Mouse (Mus musculus): ENCODE results near the gene Kansl3. TPM values are rescaled to one million over a fixed set of nuclear protein-coding genes. Genes with fewer than 3 reads are reported as not detected.

Gene Kansl3
- 48.2 and 48.4 TPM in 2 replicates for polyA plus RNA-seq (2011; ENCODE audit: insufficient read depth, insufficient read length, low read depth, missing spikeins)

- Histone ChIP-seq H3K27me3 (ENCODE audit: control insufficient read depth, insufficient read depth, low read length, poor library complexity, severe bottlenecking) (no peaks in the 10 kb centered on the region), H3K27ac (ENCODE audit: insufficient read depth, low read length) (no peak within 1 kb of the TSS), H3K36me3 (ENCODE audit: control insufficient read depth, insufficient read depth, low read length, poor library complexity, severe bottlenecking) (peaks cover 13% of the 10 kb centered on the region), H3K9me3 (replicated peaks; ENCODE audit: control insufficient read depth, insufficient read depth, low read length, poor library complexity, severe bottlenecking) (no peaks in the 10 kb centered on the region), H3K4me1 (ENCODE audit: control insufficient read depth, insufficient read depth, low read length) (no peaks in the 10 kb centered on the region), H3K4me3 (ENCODE audit: low read depth, low read length) (peak within 1 kb of the TSS; percentile 96), H3K9ac (ENCODE audit: low read depth, poor library complexity, severe bottlenecking) (peak within 1 kb of the TSS; percentile 95)
- TF ChIP-seq POLR2A (IDR thresholded peaks at IDR 0.05; ENCODE audit: insufficient read depth, low read length) (no peak), CTCF (IDR thresholded peaks at IDR 0.05; ENCODE audit: low read depth, low read length) (no peak), EP300 (IDR thresholded peaks at IDR 0.05; ENCODE audit: insufficient read depth, low read depth, low read length) (peak; percentile 40; the same call in 1 of the 2 replicates)
These were observed at the start of gene Kansl3 for GRCm38 (mm10) chr1:36368969-36369645. Kansl3 (minus strand) TSS chr1:36369181.

GRCm38 (mm10) chr1:36404531-36404930 lies 35.5 kb upstream of the Kansl3 start:
- H3K27ac ChIP-seq (ENCODE audit: insufficient read depth, low read length): no peak overlapping the region
- no peak overlapping the region for H3K9ac ChIP-seq (ENCODE audit: low read depth, poor library complexity, severe bottlenecking)
- TF ChIP-seq CTCF (IDR thresholded peaks at IDR 0.05; ENCODE audit: low read depth, low read length) (no peak), POLR2A (IDR thresholded peaks at IDR 0.05; ENCODE audit: insufficient read depth, low read length) (no peak), EP300 (IDR thresholded peaks at IDR 0.05; ENCODE audit: insufficient read depth, low read depth, low read length) (no peak)
- H3K4me1 ChIP-seq (ENCODE audit: control insufficient read depth, insufficient read depth, low read length): no peaks in the 10 kb centered on the region
- no peaks in the 10 kb centered on the region for H3K27me3 ChIP-seq (ENCODE audit: control insufficient read depth, insufficient read depth, low read length, poor library complexity, severe bottlenecking)
- H3K4me3 ChIP-seq (ENCODE audit: low read depth, low read length): no peak overlapping the region
- no peaks in the 10 kb centered on the region for H3K9me3 ChIP-seq (replicated peaks; ENCODE audit: control insufficient read depth, insufficient read depth, low read length, poor library complexity, severe bottlenecking)
- no peaks in the 10 kb centered on the region for H3K36me3 ChIP-seq (ENCODE audit: control insufficient read depth, insufficient read depth, low read length, poor library complexity, severe bottlenecking)

- H3K27ac ChIP-seq (ENCODE audit: insufficient read depth, low read length): no peak overlapping the region
These were observed 32.5 kb upstream of the Kansl3 start for GRCm38 (mm10) chr1:36401509-36401908.

GRCm38 (mm10) chr1:36397041-36397440 lies 28.1 kb upstream of the Kansl3 start:
- Histone ChIP-seq H3K4me1 (ENCODE audit: control insufficient read depth, insufficient read depth, low read length) (no peaks in the 10 kb centered on the region), H3K27me3 (ENCODE audit: control insufficient read depth, insufficient read depth, low read length, poor library complexity, severe bottlenecking) (no peaks in the 10 kb centered on the region), H3K36me3 (ENCODE audit: control insufficient read depth, insufficient read depth, low read length, poor library complexity, severe bottlenecking) (no peaks in the 10 kb centered on the region), H3K9me3 (replicated peaks; ENCODE audit: control insufficient read depth, insufficient read depth, low read length, poor library complexity, severe bottlenecking) (no peaks in the 10 kb centered on the region), H3K9ac (ENCODE audit: low read depth, poor library complexity, severe bottlenecking) (no peak overlapping the region), H3K27ac (ENCODE audit: insufficient read depth, low read length) (no peak overlapping the region), H3K4me3 (ENCODE audit: low read depth, low read length) (no peak overlapping the region)
- no peak for TF ChIP-seq POLR2A (IDR thresholded peaks at IDR 0.05; ENCODE audit: insufficient read depth, low read length)
- no peak for TF ChIP-seq EP300 (IDR thresholded peaks at IDR 0.05; ENCODE audit: insufficient read depth, low read depth, low read length)
- TF ChIP-seq CTCF (IDR thresholded peaks at IDR 0.05; ENCODE audit: low read depth, low read length): no peak

More at GRCm38 (mm10) chr1:36401509-36401908, 32.5 kb upstream of the Kansl3 start:
- Histone ChIP-seq H3K27me3 (ENCODE audit: control insufficient read depth, insufficient read depth, low read length, poor library complexity, severe bottlenecking) (no peaks in the 10 kb centered on the region), H3K9me3 (replicated peaks; ENCODE audit: control insufficient read depth, insufficient read depth, low read length, poor library complexity, severe bottlenecking) (no peaks in the 10 kb centered on the region), H3K4me1 (ENCODE audit: control insufficient read depth, insufficient read depth, low read length) (no peaks in the 10 kb centered on the region), H3K36me3 (ENCODE audit: control insufficient read depth, insufficient read depth, low read length, poor library complexity, severe bottlenecking) (no peaks in the 10 kb centered on the region), H3K9ac (ENCODE audit: low read depth, poor library complexity, severe bottlenecking) (no peak overlapping the region), H3K4me3 (ENCODE audit: low read depth, low read length) (no peak overlapping the region)
- TF ChIP-seq CTCF (IDR thresholded peaks at IDR 0.05; ENCODE audit: low read depth, low read length): no peak
- TF ChIP-seq EP300 (IDR thresholded peaks at IDR 0.05; ENCODE audit: insufficient read depth, low read depth, low read length): no peak
- no peak for TF ChIP-seq POLR2A (IDR thresholded peaks at IDR 0.05; ENCODE audit: insufficient read depth, low read length)

- Histone ChIP-seq H3K4me1 (ENCODE audit: control insufficient read depth, insufficient read depth, low read length) (no peaks in the 10 kb centered on the region), H3K27ac (ENCODE audit: insufficient read depth, low read length) (no peak overlapping the region), H3K36me3 (ENCODE audit: control insufficient read depth, insufficient read depth, low read length, poor library complexity, severe bottlenecking) (no peaks in the 10 kb centered on the region), H3K9me3 (replicated peaks; ENCODE audit: control insufficient read depth, insufficient read depth, low read length, poor library complexity, severe bottlenecking) (no peaks in the 10 kb centered on the region), H3K4me3 (ENCODE audit: low read depth, low read length) (no peak overlapping the region), H3K27me3 (ENCODE audit: control insufficient read depth, insufficient read depth, low read length, poor library complexity, severe bottlenecking) (no peaks in the 10 kb centered on the region), H3K9ac (ENCODE audit: low read depth, poor library complexity, severe bottlenecking) (no peak overlapping the region)
- TF ChIP-seq CTCF (IDR thresholded peaks at IDR 0.05; ENCODE audit: low read depth, low read length): no peak
These were observed 10.6 kb upstream of the Kansl3 start for GRCm38 (mm10) chr1:36379582-36379981.

GRCm38 (mm10) chr1:36378880-36379279 lies 9.9 kb upstream of the Kansl3 start:
- Histone ChIP-seq H3K4me3 (ENCODE audit: low read depth, low read length) (no peak overlapping the region), H3K4me1 (ENCODE audit: control insufficient read depth, insufficient read depth, low read length) (no peaks in the 10 kb centered on the region), H3K9me3 (replicated peaks; ENCODE audit: control insufficient read depth, insufficient read depth, low read length, poor library complexity, severe bottlenecking) (no peaks in the 10 kb centered on the region), H3K36me3 (ENCODE audit: control insufficient read depth, insufficient read depth, low read length, poor library complexity, severe bottlenecking) (no peaks in the 10 kb centered on the region), H3K27me3 (ENCODE audit: control insufficient read depth, insufficient read depth, low read length, poor library complexity, severe bottlenecking) (no peaks in the 10 kb centered on the region), H3K9ac (ENCODE audit: low read depth, poor library complexity, severe bottlenecking) (no peak overlapping the region), H3K27ac (ENCODE audit: insufficient read depth, low read length) (no peak overlapping the region)
- TF ChIP-seq POLR2A (IDR thresholded peaks at IDR 0.05; ENCODE audit: insufficient read depth, low read length): no peak
